Mouse (Mus musculus) frontal cortex, postnatal 14 days (tissue): ENCODE measurements around the gene Lysmd1.
A peak's percentile ranks its signal among the peaks of the same experiment; 100 is the strongest.

ENCODE experiments used
- DNase-seq, 2 experiments: peaks; one replicate each; pipeline ENCODE4 v3.0.0; 2022; ENCODE audit warnings: low spot score in 2 of 2

Lysmd1 gene

GRCm38 (mm10) chr3:95173256-95173949, 39.5 kb downstream of the Lysmd1 start:
- DNase-seq, result no peak

- DNase-seq, result peak; percentile 67 to 79
Measured at GRCm38 (mm10) chr3:95174011-95174592, 40.2 kb downstream of the Lysmd1 start.

GRCm38 (mm10) chr3:95176500-95176899, 42.6 kb downstream of the Lysmd1 start:
- DNase-seq, result no peak

- DNase-seq, result no peak
Measured at GRCm38 (mm10) chr3:95177583-95177982, 43.7 kb downstream of the Lysmd1 start.

- no peak for DNase-seq
Measured at GRCm38 (mm10) chr3:95178948-95179347, 45.1 kb downstream of the Lysmd1 start.

GRCm38 (mm10) chr3:95179890-95180289, 46.0 kb downstream of the Lysmd1 start:
- no peak for DNase-seq

- DNase-seq, result no peak
Measured at GRCm38 (mm10) chr3:95181841-95182240, 48.0 kb downstream of the Lysmd1 start.

- DNase-seq, result no peak
Measured at GRCm38 (mm10) chr3:95184796-95185577, 51.1 kb downstream of the Lysmd1 start.

GRCm38 (mm10) chr3:95186100-95186499, 52.2 kb downstream of the Lysmd1 start:
- no peak for DNase-seq

- DNase-seq, result no peak
Measured at GRCm38 (mm10) chr3:95186888-95187287, 53.0 kb downstream of the Lysmd1 start.
